Mouse (Mus musculus): ENCODE measurements around the gene Sod1. TPM values are rescaled to one million over a fixed set of nuclear protein-coding genes. Genes with fewer than 3 reads are reported as not detected.
A peak's percentile ranks its signal among the peaks of the same experiment; 100 is the strongest.

Sod1 gene
- 1,316 and 1,360 TPM in 2 replicates for polyA plus RNA-seq (2014; fragmentation: Nextera tagmentation; extraction: Ambion mirVana)

GRCm38 (mm10) chr16:90220026-90220891, at the start of gene Sod1:
TSS of gene Sod1 (plus strand) at chr16:90220754.
- ATAC-seq (ENCODE audit: insufficient read depth) (peak; percentile 95), DNase-seq (peak; percentile 98)
- H3K9me3 ChIP-seq (ENCODE audit: low read depth, low read length) = no peaks in the 10 kb centered on the region
- no peak for TF ChIP-seq CTCF (IDR thresholded peaks at IDR 0.05; ENCODE audit: low read depth)
- no peaks in the 10 kb centered on the region for H3K27me3 ChIP-seq (ENCODE audit: insufficient read depth, low read length)
- H3K27ac ChIP-seq (ENCODE audit: low read depth) = peak within 1 kb of the TSS; percentile 94
- peaks cover 6% of the 10 kb centered on the region for H3K4me1 ChIP-seq (ENCODE audit: insufficient read depth)
- peaks cover 21% of the 10 kb centered on the region for H3K36me3 ChIP-seq (ENCODE audit: insufficient read depth)
- H3K9ac ChIP-seq = peak within 1 kb of the TSS; percentile 96
- H3K4me2 ChIP-seq = peak within 1 kb of the TSS; percentile 91
- H3K4me3 ChIP-seq (ENCODE audit: low read depth, low read length) = peak within 1 kb of the TSS; percentile 95
- 2% methylated on average over 63 of the region's 63 CpGs for WGBS

- no peak for DNase-seq
- Histone ChIP-seq H3K9me3 (ENCODE audit: low read depth, low read length) (no peaks in the 10 kb centered on the region), H3K4me1 (ENCODE audit: insufficient read depth) (no peaks in the 10 kb centered on the region), H3K4me3 (ENCODE audit: low read depth, low read length) (no peak overlapping the region), H3K4me2 (no peak overlapping the region), H3K36me3 (ENCODE audit: insufficient read depth) (no peaks in the 10 kb centered on the region), H3K27ac (ENCODE audit: low read depth) (no peak overlapping the region), H3K9ac (no peak overlapping the region), H3K27me3 (ENCODE audit: insufficient read depth, low read length) (no peaks in the 10 kb centered on the region)
- ATAC-seq (ENCODE audit: insufficient read depth) = no peak
- TF ChIP-seq CTCF (IDR thresholded peaks at IDR 0.05; ENCODE audit: low read depth) = no peak
- 43% methylated on average over 8 of the region's 8 CpGs for WGBS
These were observed 49.1 kb upstream of the Sod1 start for GRCm38 (mm10) chr16:90171416-90171815.

- no peak for TF ChIP-seq CTCF (IDR thresholded peaks at IDR 0.05; ENCODE audit: low read depth)
- Histone ChIP-seq H3K27ac (ENCODE audit: low read depth) (no peak overlapping the region), H3K9ac (no peak overlapping the region), H3K36me3 (ENCODE audit: insufficient read depth) (no peaks in the 10 kb centered on the region), H3K4me1 (ENCODE audit: insufficient read depth) (no peaks in the 10 kb centered on the region), H3K4me3 (ENCODE audit: low read depth, low read length) (no peak overlapping the region), H3K27me3 (ENCODE audit: insufficient read depth, low read length) (no peaks in the 10 kb centered on the region), H3K9me3 (ENCODE audit: low read depth, low read length) (no peaks in the 10 kb centered on the region), H3K4me2 (no peak overlapping the region)
- DNase-seq (peak; percentile 44), ATAC-seq (ENCODE audit: insufficient read depth) (peak; percentile 47; the same call in 1 of the 2 replicates)
- 35% methylated on average over 10 of the region's 10 CpGs for WGBS
These were observed 44.1 kb upstream of the Sod1 start for GRCm38 (mm10) chr16:90176472-90176871.

- H3K36me3 ChIP-seq (ENCODE audit: insufficient read depth) = no peaks in the 10 kb centered on the region
- WGBS = 56% methylated on average over 8 of the region's 8 CpGs
These were observed 43.1 kb upstream of the Sod1 start for GRCm38 (mm10) chr16:90177425-90177824.

GRCm38 (mm10) chr16:90178404-90178803, 42.1 kb upstream of the Sod1 start:
- WGBS = 96% methylated on average over 3 of the region's 3 CpGs
- Histone ChIP-seq H3K9ac (no peak overlapping the region), H3K27ac (ENCODE audit: low read depth) (no peak overlapping the region), H3K36me3 (ENCODE audit: insufficient read depth) (no peaks in the 10 kb centered on the region), H3K9me3 (ENCODE audit: low read depth, low read length) (no peaks in the 10 kb centered on the region), H3K4me1 (ENCODE audit: insufficient read depth) (no peaks in the 10 kb centered on the region), H3K4me3 (ENCODE audit: low read depth, low read length) (no peak overlapping the region), H3K27me3 (ENCODE audit: insufficient read depth, low read length) (no peaks in the 10 kb centered on the region), H3K4me2 (no peak overlapping the region)
- DNase-seq (no peak), ATAC-seq (ENCODE audit: insufficient read depth) (no peak)
- no peak for TF ChIP-seq CTCF (IDR thresholded peaks at IDR 0.05; ENCODE audit: low read depth)

More at GRCm38 (mm10) chr16:90177425-90177824, 43.1 kb upstream of the Sod1 start:
- ATAC-seq (ENCODE audit: insufficient read depth) (no peak), DNase-seq (peak; percentile 35)
- TF ChIP-seq CTCF (IDR thresholded peaks at IDR 0.05; ENCODE audit: low read depth) = no peak
- Histone ChIP-seq H3K27ac (ENCODE audit: low read depth) (no peak overlapping the region), H3K4me2 (no peak overlapping the region), H3K9me3 (ENCODE audit: low read depth, low read length) (no peaks in the 10 kb centered on the region), H3K27me3 (ENCODE audit: insufficient read depth, low read length) (no peaks in the 10 kb centered on the region), H3K9ac (no peak overlapping the region), H3K4me3 (ENCODE audit: low read depth, low read length) (no peak overlapping the region), H3K4me1 (ENCODE audit: insufficient read depth) (no peaks in the 10 kb centered on the region)

- Histone ChIP-seq H3K4me2 (no peak overlapping the region), H3K9ac (no peak overlapping the region), H3K27me3 (ENCODE audit: insufficient read depth, low read length) (no peaks in the 10 kb centered on the region), H3K9me3 (ENCODE audit: low read depth, low read length) (no peaks in the 10 kb centered on the region), H3K4me1 (ENCODE audit: insufficient read depth) (no peaks in the 10 kb centered on the region), H3K4me3 (ENCODE audit: low read depth, low read length) (no peak overlapping the region), H3K27ac (ENCODE audit: low read depth) (no peak overlapping the region), H3K36me3 (ENCODE audit: insufficient read depth) (no peaks in the 10 kb centered on the region)
- ATAC-seq (ENCODE audit: insufficient read depth) (no peak), DNase-seq (no peak)
- no peak for TF ChIP-seq CTCF (IDR thresholded peaks at IDR 0.05; ENCODE audit: low read depth)
- 65% methylated on average over 5 of the region's 5 CpGs for WGBS
These were observed 40.7 kb upstream of the Sod1 start for GRCm38 (mm10) chr16:90179892-90180291.

GRCm38 (mm10) chr16:90180975-90181374, 39.6 kb upstream of the Sod1 start:
- WGBS = 81% methylated on average over 6 of the region's 6 CpGs
- no peaks in the 10 kb centered on the region for H3K9me3 ChIP-seq (ENCODE audit: low read depth, low read length)
- DNase-seq = no peak
- H3K36me3 ChIP-seq (ENCODE audit: insufficient read depth) = no peaks in the 10 kb centered on the region
- H3K4me2 ChIP-seq = no peak overlapping the region
- H3K27ac ChIP-seq (ENCODE audit: low read depth) = no peak overlapping the region
- no peak overlapping the region for H3K9ac ChIP-seq
- TF ChIP-seq CTCF (IDR thresholded peaks at IDR 0.05; ENCODE audit: low read depth) = no peak
- H3K4me1 ChIP-seq (ENCODE audit: insufficient read depth) = no peaks in the 10 kb centered on the region
- no peaks in the 10 kb centered on the region for H3K27me3 ChIP-seq (ENCODE audit: insufficient read depth, low read length)
- ATAC-seq (ENCODE audit: insufficient read depth) = no peak
- no peak overlapping the region for H3K4me3 ChIP-seq (ENCODE audit: low read depth, low read length)
